Mouse (Mus musculus): ENCODE results near the gene Gm4141. TPM values are rescaled to one million over a fixed set of nuclear protein-coding genes. Genes with fewer than 3 reads are reported as not detected.
"Not testable (repeated sequence)": the region's sequence is repeated elsewhere in the genome, so short reads cannot be mapped to it uniquely, and the experiment has no call there.

Gene Gm4141
- not detected in 2 replicates for polyA plus RNA-seq (2015; fragmentation: Nextera tagmentation; extraction: Ambion mirVana)

GRCm38 (mm10) chr7:20576141-20576540, at the start of gene Gm4141:
Gm4141 (minus strand) TSS chr7:20576241.
- H3K4me3 ChIP-seq (ENCODE audit: low read depth, low read length); ATAC-seq; H3K27ac ChIP-seq (ENCODE audit: low read depth, low read length); H3K36me3 ChIP-seq (ENCODE audit: control insufficient read depth, insufficient read depth); H3K4me1 ChIP-seq (replicated peaks; ENCODE audit: control insufficient read depth, insufficient read depth, low read length); H3K27me3 ChIP-seq (replicated peaks; ENCODE audit: control insufficient read depth, insufficient read depth, low read length); H3K9ac ChIP-seq (ENCODE audit: low read depth, low read length); H3K4me2 ChIP-seq (replicated peaks; ENCODE audit: low read depth); H3K9me3 ChIP-seq (ENCODE audit: control insufficient read depth): not testable (repeated sequence)
- WGBS = no CpG with 5 or more reads among the region's 3 CpGs

- H3K4me1 ChIP-seq (replicated peaks; ENCODE audit: control insufficient read depth, insufficient read depth, low read length); ATAC-seq: not testable (repeated sequence)
- 79% methylated on average over 3 of the region's 5 CpGs for WGBS
Observed at GRCm38 (mm10) chr7:20598921-20599320, 22.9 kb upstream of the Gm4141 start, which contains the start of gene Gm4513. Gm4513 (minus strand) TSS chr7:20599021.

GRCm38 (mm10) chr7:20545657-20546056, 30.4 kb downstream of the Gm4141 start, which contains the start of gene Gm5726:
Gm5726 (minus strand) TSS chr7:20545757.
- not testable (repeated sequence) for H3K9ac ChIP-seq (ENCODE audit: low read depth, low read length); ATAC-seq; H3K4me3 ChIP-seq (ENCODE audit: low read depth, low read length); H3K36me3 ChIP-seq (ENCODE audit: control insufficient read depth, insufficient read depth); H3K27me3 ChIP-seq (replicated peaks; ENCODE audit: control insufficient read depth, insufficient read depth, low read length); H3K9me3 ChIP-seq (ENCODE audit: control insufficient read depth); H3K27ac ChIP-seq (ENCODE audit: low read depth, low read length); H3K4me2 ChIP-seq (replicated peaks; ENCODE audit: low read depth); H3K4me1 ChIP-seq (replicated peaks; ENCODE audit: control insufficient read depth, insufficient read depth, low read length)
- WGBS = no CpG with 5 or more reads among the region's 1 CpGs

More at GRCm38 (mm10) chr7:20598921-20599320, 22.9 kb upstream of the Gm4141 start, which contains the start of gene Gm4513:
- not testable (repeated sequence) for H3K9ac ChIP-seq (ENCODE audit: low read depth, low read length); H3K4me2 ChIP-seq (replicated peaks; ENCODE audit: low read depth); H3K27me3 ChIP-seq (replicated peaks; ENCODE audit: control insufficient read depth, insufficient read depth, low read length); H3K4me3 ChIP-seq (ENCODE audit: low read depth, low read length); H3K36me3 ChIP-seq (ENCODE audit: control insufficient read depth, insufficient read depth); H3K9me3 ChIP-seq (ENCODE audit: control insufficient read depth); H3K27ac ChIP-seq (ENCODE audit: low read depth, low read length)

- no CpG with 5 or more reads among the region's 3 CpGs for WGBS
Observed at GRCm38 (mm10) chr7:20533537-20533936, 42.5 kb downstream of the Gm4141 start, which contains the start of gene Vmn1r104. Vmn1r104 (plus strand) TSS chr7:20533837.

More at GRCm38 (mm10) chr7:20533537-20533936, 42.5 kb downstream of the Gm4141 start, which contains the start of gene Vmn1r104:
- H3K27me3 ChIP-seq (replicated peaks; ENCODE audit: control insufficient read depth, insufficient read depth, low read length); H3K9ac ChIP-seq (ENCODE audit: low read depth, low read length); ATAC-seq; H3K4me1 ChIP-seq (replicated peaks; ENCODE audit: control insufficient read depth, insufficient read depth, low read length); H3K9me3 ChIP-seq (ENCODE audit: control insufficient read depth); H3K4me2 ChIP-seq (replicated peaks; ENCODE audit: low read depth); H3K27ac ChIP-seq (ENCODE audit: low read depth, low read length); H3K4me3 ChIP-seq (ENCODE audit: low read depth, low read length); H3K36me3 ChIP-seq (ENCODE audit: control insufficient read depth, insufficient read depth): not testable (repeated sequence)

Other genes with a start within 250 kb of the Gm4141 start
- not detected in 2 replicates for gene Gm4133, start 242.2 kb downstream of the Gm4141 start, polyA plus RNA-seq (2015; fragmentation: Nextera tagmentation; extraction: Ambion mirVana)
- not detected in 2 replicates for gene Gm5728, start 200.8 kb downstream of the Gm4141 start, polyA plus RNA-seq (2015; fragmentation: Nextera tagmentation; extraction: Ambion mirVana)
- not detected in 2 replicates for gene Vmn1r100, start 158.3 kb downstream of the Gm4141 start, polyA plus RNA-seq (2015; fragmentation: Nextera tagmentation; extraction: Ambion mirVana)
- not detected in 2 replicates for gene Vmn1r101, start 133.6 kb downstream of the Gm4141 start, polyA plus RNA-seq (2015; fragmentation: Nextera tagmentation; extraction: Ambion mirVana)
- not detected in 2 replicates for gene Gm10670, start 101.3 kb downstream of the Gm4141 start, polyA plus RNA-seq (2015; fragmentation: Nextera tagmentation; extraction: Ambion mirVana)
- not detected in 2 replicates for gene Vmn1r103, start 65.7 kb downstream of the Gm4141 start, polyA plus RNA-seq (2015; fragmentation: Nextera tagmentation; extraction: Ambion mirVana)
- gene Vmn1r104, start 42.4 kb downstream of the Gm4141 start, polyA plus RNA-seq (2015; fragmentation: Nextera tagmentation; extraction: Ambion mirVana) = not detected in 2 replicates
- gene Gm5726, start 30.5 kb downstream of the Gm4141 start, polyA plus RNA-seq (2015; fragmentation: Nextera tagmentation; extraction: Ambion mirVana) = not detected in 2 replicates
- not detected in 2 replicates for gene Gm4513, start 22.8 kb upstream of the Gm4141 start, polyA plus RNA-seq (2015; fragmentation: Nextera tagmentation; extraction: Ambion mirVana)
- not detected in 2 replicates for gene Vmn1r107, start 92.7 kb upstream of the Gm4141 start, polyA plus RNA-seq (2015; fragmentation: Nextera tagmentation; extraction: Ambion mirVana)
- gene Vmn1r111, start 127.0 kb upstream of the Gm4141 start, polyA plus RNA-seq (2015; fragmentation: Nextera tagmentation; extraction: Ambion mirVana) = not detected in 2 replicates
- not detected in 2 replicates for gene Gm10668, start 154.4 kb upstream of the Gm4141 start, polyA plus RNA-seq (2015; fragmentation: Nextera tagmentation; extraction: Ambion mirVana)
- not detected in 2 replicates for gene Vmn1r112, start 194.9 kb upstream of the Gm4141 start, polyA plus RNA-seq (2015; fragmentation: Nextera tagmentation; extraction: Ambion mirVana)
- gene Vmn1r113, start 211.0 kb upstream of the Gm4141 start, polyA plus RNA-seq (2015; fragmentation: Nextera tagmentation; extraction: Ambion mirVana) = not detected in 2 replicates
- gene Vmn1r114, start 235.9 kb upstream of the Gm4141 start, polyA plus RNA-seq (2015; fragmentation: Nextera tagmentation; extraction: Ambion mirVana) = not detected in 2 replicates

Data from intestine, postnatal 0 days (tissue).